Mouse (Mus musculus): Measurements from ENCODE around the gene Atxn1. TPM values are rescaled to one million over a fixed set of nuclear protein-coding genes. Genes with fewer than 3 reads are reported as not detected.

The Atxn1 gene
- polyA plus RNA-seq, 1 experiment from 2014 or later, result 4.6 TPM

- no peaks in the 10 kb centered on the region for H3K4me1 ChIP-seq
- H3K4me3 ChIP-seq, result no peak overlapping the region
- H3K4me2 ChIP-seq (replicated peaks), result no peak overlapping the region
- ATAC-seq (ENCODE audit: insufficient number of reproducible peaks, insufficient read depth, low FRiP score, low TSS enrichment), result no peak
- no peak overlapping the region for H3K9ac ChIP-seq
- WGBS, result 75% methylated on average over 9 of the region's 9 CpGs
- no peaks in the 10 kb centered on the region for H3K27me3 ChIP-seq
- H3K9me3 ChIP-seq, result no peaks in the 10 kb centered on the region
- H3K36me3 ChIP-seq, result no peaks in the 10 kb centered on the region
- no peak overlapping the region for H3K27ac ChIP-seq
These were observed 75.7 kb downstream of the Atxn1 start for GRCm38 (mm10) chr13:45888953-45889749.

- no peak overlapping the region for H3K9ac ChIP-seq
- ATAC-seq (ENCODE audit: insufficient number of reproducible peaks, insufficient read depth, low FRiP score, low TSS enrichment), result no peak
- H3K27ac ChIP-seq, result no peak overlapping the region
- H3K4me1 ChIP-seq, result peaks cover 13% of the 10 kb centered on the region
- no peak overlapping the region for H3K4me3 ChIP-seq
- no peaks in the 10 kb centered on the region for H3K9me3 ChIP-seq
- 93% methylated on average over 7 of the region's 7 CpGs for WGBS
- no peaks in the 10 kb centered on the region for H3K36me3 ChIP-seq
- H3K27me3 ChIP-seq, result no peaks in the 10 kb centered on the region
- H3K4me2 ChIP-seq (replicated peaks), result no peak overlapping the region
These were observed 79.9 kb downstream of the Atxn1 start for GRCm38 (mm10) chr13:45884878-45885277.

- Histone ChIP-seq H3K27ac (no peak overlapping the region), H3K4me3 (no peak overlapping the region), H3K4me2 (replicated peaks) (no peak overlapping the region), H3K36me3 (no peaks in the 10 kb centered on the region), H3K4me1 (peaks cover 19% of the 10 kb centered on the region), H3K9me3 (no peaks in the 10 kb centered on the region), H3K27me3 (no peaks in the 10 kb centered on the region), H3K9ac (no peak overlapping the region)
- 76% methylated on average over 10 of the region's 10 CpGs for WGBS
- ATAC-seq (ENCODE audit: insufficient number of reproducible peaks, insufficient read depth, low FRiP score, low TSS enrichment), result no peak
These were observed 81.0 kb downstream of the Atxn1 start for GRCm38 (mm10) chr13:45883791-45884238.

GRCm38 (mm10) chr13:45882976-45883440 lies 81.8 kb downstream of the Atxn1 start:
- H3K4me3 ChIP-seq, result no peak overlapping the region
- no peaks in the 10 kb centered on the region for H3K9me3 ChIP-seq
- WGBS, result 38% methylated on average over 3 of the region's 3 CpGs
- ATAC-seq (ENCODE audit: insufficient number of reproducible peaks, insufficient read depth, low FRiP score, low TSS enrichment), result no peak
- H3K9ac ChIP-seq, result no peak overlapping the region
- no peaks in the 10 kb centered on the region for H3K27me3 ChIP-seq
- no peak overlapping the region for H3K4me2 ChIP-seq (replicated peaks)
- no peak overlapping the region for H3K27ac ChIP-seq
- H3K36me3 ChIP-seq, result no peaks in the 10 kb centered on the region
- peaks cover 19% of the 10 kb centered on the region for H3K4me1 ChIP-seq

GRCm38 (mm10) chr13:45880543-45880845 lies 84.3 kb downstream of the Atxn1 start:
- WGBS, result 38% methylated on average over 5 of the region's 5 CpGs
- peaks cover 19% of the 10 kb centered on the region for H3K4me1 ChIP-seq
- no peak overlapping the region for H3K4me3 ChIP-seq
- H3K4me2 ChIP-seq (replicated peaks), result no peak overlapping the region
- H3K27ac ChIP-seq, result 0 out of 2 replicates have a peak overlapping the region, but pooled peaks have one; percentile 30
- no peaks in the 10 kb centered on the region for H3K36me3 ChIP-seq
- no peak for ATAC-seq (ENCODE audit: insufficient number of reproducible peaks, insufficient read depth, low FRiP score, low TSS enrichment)
- H3K9me3 ChIP-seq, result no peaks in the 10 kb centered on the region
- no peaks in the 10 kb centered on the region for H3K27me3 ChIP-seq
- no peak overlapping the region for H3K9ac ChIP-seq

GRCm38 (mm10) chr13:45879746-45880542 lies 84.9 kb downstream of the Atxn1 start:
- H3K4me2 ChIP-seq (replicated peaks), result no peak overlapping the region
- WGBS, result 66% methylated on average over 14 of the region's 14 CpGs
- no peaks in the 10 kb centered on the region for H3K36me3 ChIP-seq
- H3K27me3 ChIP-seq, result no peaks in the 10 kb centered on the region
- no peaks in the 10 kb centered on the region for H3K9me3 ChIP-seq
- no peak overlapping the region for H3K9ac ChIP-seq
- peaks cover 19% of the 10 kb centered on the region for H3K4me1 ChIP-seq
- 0 out of 2 replicates have a peak, but pooled peaks have one; percentile 22 for ATAC-seq (ENCODE audit: insufficient number of reproducible peaks, insufficient read depth, low FRiP score, low TSS enrichment)
- no peak overlapping the region for H3K27ac ChIP-seq
- no peak overlapping the region for H3K4me3 ChIP-seq

GRCm38 (mm10) chr13:45876939-45877338 lies 87.9 kb downstream of the Atxn1 start:
- peaks cover 19% of the 10 kb centered on the region for H3K4me1 ChIP-seq
- no peak overlapping the region for H3K4me3 ChIP-seq
- no peaks in the 10 kb centered on the region for H3K27me3 ChIP-seq
- H3K36me3 ChIP-seq, result no peaks in the 10 kb centered on the region
- H3K27ac ChIP-seq, result no peak overlapping the region
- no peaks in the 10 kb centered on the region for H3K9me3 ChIP-seq
- no peak overlapping the region for H3K9ac ChIP-seq
- no peak overlapping the region for H3K4me2 ChIP-seq (replicated peaks)
- ATAC-seq (ENCODE audit: insufficient number of reproducible peaks, insufficient read depth, low FRiP score, low TSS enrichment), result no peak
- 76% methylated on average over 5 of the region's 5 CpGs for WGBS

- Histone ChIP-seq H3K4me1 (peaks cover 19% of the 10 kb centered on the region), H3K9me3 (no peaks in the 10 kb centered on the region), H3K27ac (no peak overlapping the region), H3K36me3 (no peaks in the 10 kb centered on the region), H3K4me3 (no peak overlapping the region), H3K27me3 (no peaks in the 10 kb centered on the region), H3K4me2 (replicated peaks) (no peak overlapping the region), H3K9ac (no peak overlapping the region)
- no peak for ATAC-seq (ENCODE audit: insufficient number of reproducible peaks, insufficient read depth, low FRiP score, low TSS enrichment)
- WGBS, result 89% methylated on average over 2 of the region's 2 CpGs
These were observed 88.4 kb downstream of the Atxn1 start for GRCm38 (mm10) chr13:45876368-45876760.

GRCm38 (mm10) chr13:45875686-45876367 lies 89.0 kb downstream of the Atxn1 start:
- no peaks in the 10 kb centered on the region for H3K27me3 ChIP-seq
- no peak overlapping the region for H3K4me3 ChIP-seq
- no peak overlapping the region for H3K9ac ChIP-seq
- ATAC-seq (ENCODE audit: insufficient number of reproducible peaks, insufficient read depth, low FRiP score, low TSS enrichment), result no peak
- WGBS, result 81% methylated on average over 6 of the region's 6 CpGs
- no peaks in the 10 kb centered on the region for H3K9me3 ChIP-seq
- H3K27ac ChIP-seq, result no peak overlapping the region
- H3K4me1 ChIP-seq, result peaks cover 16% of the 10 kb centered on the region
- no peaks in the 10 kb centered on the region for H3K36me3 ChIP-seq
- H3K4me2 ChIP-seq (replicated peaks), result no peak overlapping the region

- no peaks in the 10 kb centered on the region for H3K36me3 ChIP-seq
- 94% methylated on average over 4 of the region's 4 CpGs for WGBS
- no peak overlapping the region for H3K4me2 ChIP-seq (replicated peaks)
These were observed 90.6 kb downstream of the Atxn1 start for GRCm38 (mm10) chr13:45874196-45874595.

GRCm38 (mm10) chr13:45872966-45873365 lies 91.8 kb downstream of the Atxn1 start:
- H3K4me2 ChIP-seq (replicated peaks), result no peak overlapping the region
- no peaks in the 10 kb centered on the region for H3K4me1 ChIP-seq
- 83% methylated on average over 7 of the region's 7 CpGs for WGBS
- no peak overlapping the region for H3K27ac ChIP-seq
- no peak overlapping the region for H3K9ac ChIP-seq
- H3K27me3 ChIP-seq, result no peaks in the 10 kb centered on the region
- no peaks in the 10 kb centered on the region for H3K36me3 ChIP-seq
- ATAC-seq (ENCODE audit: insufficient number of reproducible peaks, insufficient read depth, low FRiP score, low TSS enrichment), result no peak
- no peak overlapping the region for H3K4me3 ChIP-seq
- no peaks in the 10 kb centered on the region for H3K9me3 ChIP-seq

More at GRCm38 (mm10) chr13:45874196-45874595, 90.6 kb downstream of the Atxn1 start:
- H3K27me3 ChIP-seq, result no peaks in the 10 kb centered on the region
- ATAC-seq (ENCODE audit: insufficient number of reproducible peaks, insufficient read depth, low FRiP score, low TSS enrichment), result no peak
- H3K27ac ChIP-seq, result no peak overlapping the region
- H3K4me1 ChIP-seq, result no peaks in the 10 kb centered on the region
- H3K4me3 ChIP-seq, result no peak overlapping the region
- H3K9ac ChIP-seq, result no peak overlapping the region
- no peaks in the 10 kb centered on the region for H3K9me3 ChIP-seq

All from embryonic facial prominence, embryonic 12.5 days (tissue).